Mouse (Mus musculus) lung, postnatal 36 days (tissue): Measurements from ENCODE around the gene Dnajc6.

Source experiments
- DNase-seq: peaks from one replicate; pipeline ENCODE4 v3.0.0; 2022; ENCODE audit warnings: mixed read lengths

Gene Dnajc6

GRCm38 (mm10) chr4:101496534-101497237, at the start of gene Dnajc6:
Dnajc6 (plus strand) TSS chr4:101496648.
- no peak for DNase-seq

DNA sequence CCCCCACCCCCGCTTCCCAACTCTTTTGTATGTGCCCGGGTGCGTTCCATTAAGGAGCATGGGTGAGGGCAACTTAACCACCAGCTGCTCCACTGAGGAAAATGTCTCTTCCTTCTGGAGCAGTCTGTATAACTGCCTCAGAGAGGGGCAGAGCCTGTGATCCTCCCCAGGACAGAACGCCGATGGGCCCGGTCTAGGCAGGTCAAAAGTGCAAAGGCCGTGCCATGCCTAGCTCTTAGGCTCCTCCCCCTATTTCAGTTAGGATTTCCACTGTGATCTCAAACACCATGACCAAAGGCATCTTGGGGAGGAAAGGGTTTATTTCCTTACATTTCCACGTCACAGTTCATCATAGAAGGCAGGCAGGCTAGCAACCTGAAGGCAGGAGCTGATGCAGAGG, 47.7 kb upstream of the Dnajc6 start:
- no peak for DNase-seq

- DNase-seq: peak; percentile 32
Measured at GRCm38 (mm10) chr4:101449344-101449743, 47.1 kb upstream of the Dnajc6 start.

- DNase-seq: peak; percentile 32
Measured at GRCm38 (mm10) chr4:101450150-101450780, 46.2 kb upstream of the Dnajc6 start.

GRCm38 (mm10) chr4:101451089-101451488, 45.4 kb upstream of the Dnajc6 start:
- no peak for DNase-seq

- no peak for DNase-seq
Measured at GRCm38 (mm10) chr4:101452829-101453228, 43.6 kb upstream of the Dnajc6 start.

- DNase-seq: no peak
Measured at GRCm38 (mm10) chr4:101457176-101457575, 39.3 kb upstream of the Dnajc6 start.

- DNase-seq: peak; percentile 78
Measured at GRCm38 (mm10) chr4:101458341-101458740, 38.1 kb upstream of the Dnajc6 start.

DNA sequence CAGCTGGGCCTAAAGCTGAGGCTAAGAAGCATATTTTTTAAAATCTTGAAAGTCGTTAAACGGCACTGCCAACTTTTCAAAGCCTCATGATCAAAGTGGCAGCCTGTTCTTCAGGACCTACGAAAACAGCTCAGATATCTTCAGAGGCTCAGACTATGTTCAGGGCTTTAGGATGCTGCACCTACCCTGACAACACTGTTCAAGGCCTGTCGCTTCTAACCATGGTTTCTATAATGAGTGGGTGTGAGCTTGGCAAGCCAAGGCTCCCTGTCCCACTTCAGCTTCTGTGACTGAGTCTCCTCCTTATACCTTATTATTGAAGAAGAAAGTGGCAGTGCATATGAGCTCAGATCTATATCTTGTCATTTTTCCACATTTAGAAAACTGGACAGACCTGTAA, 37.1 kb upstream of the Dnajc6 start:
- DNase-seq: no peak

GRCm38 (mm10) chr4:101460114-101460513, 36.3 kb upstream of the Dnajc6 start:
- no peak for DNase-seq

GRCm38 (mm10) chr4:101462065-101462464, 34.4 kb upstream of the Dnajc6 start:
- no peak for DNase-seq

- DNase-seq: no peak
Measured at GRCm38 (mm10) chr4:101466264-101466663, 30.2 kb upstream of the Dnajc6 start.

GRCm38 (mm10) chr4:101469242-101469641, 27.2 kb upstream of the Dnajc6 start:
- DNase-seq: no peak

- peak; percentile 27 for DNase-seq
Measured at GRCm38 (mm10) chr4:101470543-101470942, 25.9 kb upstream of the Dnajc6 start.

DNA sequence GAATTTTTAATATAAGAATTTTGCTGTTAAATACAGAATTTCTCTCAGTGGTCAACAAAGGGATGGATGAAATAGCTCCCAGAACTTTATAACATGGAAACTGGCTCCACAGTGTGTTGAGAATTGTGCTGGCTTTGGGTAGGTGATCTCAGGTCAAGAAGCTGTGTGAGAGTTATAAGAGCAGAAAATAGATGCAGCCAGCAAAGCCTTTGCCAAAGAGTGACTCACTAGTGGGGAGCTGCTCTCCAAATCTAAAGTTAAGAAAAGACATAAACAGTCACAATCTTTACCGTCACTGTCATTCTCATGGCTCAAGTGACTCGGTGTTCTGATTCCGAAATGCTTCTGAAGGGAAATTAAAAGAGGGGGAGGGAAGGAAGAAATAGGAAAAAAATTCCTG, 23.7 kb upstream of the Dnajc6 start:
- DNase-seq: no peak

DNA sequence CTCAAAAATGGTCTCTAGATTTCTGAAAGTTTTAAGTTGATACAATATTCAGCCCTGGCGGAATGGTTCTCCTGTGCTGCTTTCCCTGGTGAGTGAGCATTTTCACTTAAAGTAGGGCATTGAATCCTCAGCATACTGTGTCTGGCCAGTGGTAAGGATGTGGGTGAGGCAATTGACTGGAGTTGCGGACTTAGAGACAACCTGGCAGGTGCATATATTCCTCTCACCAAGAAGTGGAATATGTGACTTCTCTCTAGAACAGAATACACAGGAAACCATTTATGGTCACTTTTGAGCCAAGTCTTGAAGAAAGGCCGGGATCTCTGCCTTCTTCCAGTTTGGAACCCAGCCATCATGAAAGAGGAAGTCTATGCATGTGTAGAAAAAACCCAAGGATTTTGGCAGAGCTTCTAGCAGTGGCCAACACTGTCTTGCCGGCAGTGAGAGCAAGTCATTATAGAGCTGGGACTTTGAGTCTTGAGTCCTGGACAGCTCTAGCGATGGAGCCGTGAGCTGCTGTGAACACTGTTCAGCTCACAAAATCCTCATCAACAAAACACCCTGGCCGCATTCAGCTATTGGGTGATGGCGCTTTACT, 6.0 kb upstream of the Dnajc6 start:
- DNase-seq: no peak

- DNase-seq: no peak
Measured at GRCm38 (mm10) chr4:101491704-101492103, 4.7 kb upstream of the Dnajc6 start.

GRCm38 (mm10) chr4:101493611-101494197, 2.7 kb upstream of the Dnajc6 start:
- peak; percentile 18 for DNase-seq

DNA sequence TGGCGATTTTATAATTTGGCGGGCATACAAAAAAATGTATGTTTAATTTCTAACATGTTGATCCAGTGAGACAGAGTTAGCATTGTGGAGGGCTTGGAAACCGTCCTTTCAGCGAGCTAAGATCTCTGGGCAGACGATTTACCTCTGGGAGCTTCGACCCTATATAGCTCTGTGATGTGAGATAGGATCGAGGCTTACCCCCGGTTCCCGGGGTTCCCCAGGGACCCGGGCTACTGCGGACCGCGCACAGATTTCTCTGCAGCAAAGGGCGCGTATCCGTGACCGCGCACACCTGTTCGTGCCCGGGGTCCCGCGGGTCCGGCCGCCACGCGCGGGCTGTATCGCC, 287 bp upstream of the Dnajc6 start:
- no peak for DNase-seq

GRCm38 (mm10) chr4:101497336-101497735, 888 bp downstream of the Dnajc6 start:
- no peak for DNase-seq

GRCm38 (mm10) chr4:101504470-101505007, 8.1 kb downstream of the Dnajc6 start:
- no peak for DNase-seq

- DNase-seq: no peak
Measured at GRCm38 (mm10) chr4:101505966-101506365, 9.5 kb downstream of the Dnajc6 start.

DNA sequence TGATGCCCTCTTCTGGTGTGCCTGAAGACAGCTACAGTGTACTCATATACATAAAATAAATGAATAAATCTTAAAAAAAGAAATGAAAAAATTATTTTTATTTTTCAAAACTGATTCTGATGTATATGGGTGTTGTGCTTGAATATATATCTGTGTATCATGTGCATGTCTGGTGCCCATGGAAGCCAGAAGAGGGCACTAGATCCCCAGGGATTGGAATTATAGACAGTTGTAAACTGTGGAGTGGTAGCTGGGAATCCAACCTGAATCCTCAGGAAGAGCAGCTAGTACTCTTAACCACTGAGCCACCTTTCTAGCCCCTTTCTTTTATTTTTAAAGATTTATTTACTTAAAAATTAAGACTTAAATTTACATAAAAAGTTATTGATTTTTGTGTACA, 9.9 kb downstream of the Dnajc6 start:
- DNase-seq: no peak
